Mouse (Mus musculus): ENCODE measurements around the gene Rorb.

Rorb gene

DNA sequence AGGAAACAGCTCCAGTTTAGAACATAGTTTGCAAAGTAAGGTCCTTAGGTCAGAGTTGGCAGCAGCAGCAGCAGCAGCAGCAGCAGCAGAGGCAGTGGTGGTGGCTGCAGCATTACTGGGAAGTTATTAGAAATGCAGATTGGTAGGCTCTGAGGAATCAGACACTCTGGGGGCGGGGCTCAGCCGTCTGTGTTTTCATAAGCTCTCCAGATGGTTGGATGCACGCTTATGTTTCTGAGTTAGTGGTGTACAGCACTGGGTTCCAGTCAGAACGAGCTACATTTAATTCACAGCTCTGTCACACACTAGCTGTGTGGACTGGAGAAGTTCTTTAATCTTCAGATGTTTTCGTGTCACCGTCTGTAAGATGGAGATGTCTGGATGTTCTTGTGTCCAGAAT lies 105.9 kb downstream of the Rorb start:
- peak; percentile 16 to 25 for DNase-seq (ENCODE audit: low spot score in 2 of 2)

DNA sequence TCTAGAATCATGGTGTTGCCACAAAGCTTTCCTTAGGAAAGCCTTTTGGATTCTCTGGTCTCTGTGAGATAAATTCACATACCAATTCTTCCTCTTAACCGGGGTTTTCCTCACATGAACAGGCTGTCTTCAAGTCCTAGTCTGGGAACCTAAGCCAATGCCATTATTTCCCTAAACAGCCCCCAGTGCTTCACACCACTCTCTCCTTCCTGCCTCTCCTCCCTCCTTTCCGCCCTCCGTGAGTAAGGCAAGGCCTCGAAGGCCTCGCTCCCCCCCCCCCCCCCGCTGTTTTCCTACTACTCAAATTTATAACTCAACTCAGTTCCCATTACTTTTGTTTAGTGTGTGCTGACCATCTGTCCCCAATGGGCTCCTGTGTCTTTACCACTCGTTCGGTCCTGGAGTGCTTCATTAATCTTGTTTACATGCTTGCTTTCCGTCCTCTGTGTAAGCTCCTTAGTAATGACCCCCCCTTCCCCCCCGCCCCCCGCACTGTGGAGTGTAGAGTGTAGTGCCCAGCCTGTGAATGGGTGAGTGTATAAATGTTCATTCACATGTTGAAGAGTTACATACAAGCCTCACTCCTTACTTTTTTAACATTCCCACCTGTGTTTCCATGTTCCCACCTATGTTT lies 106.9 kb downstream of the Rorb start:
- DNase-seq (ENCODE audit: low spot score in 2 of 2), result no peak

DNA sequence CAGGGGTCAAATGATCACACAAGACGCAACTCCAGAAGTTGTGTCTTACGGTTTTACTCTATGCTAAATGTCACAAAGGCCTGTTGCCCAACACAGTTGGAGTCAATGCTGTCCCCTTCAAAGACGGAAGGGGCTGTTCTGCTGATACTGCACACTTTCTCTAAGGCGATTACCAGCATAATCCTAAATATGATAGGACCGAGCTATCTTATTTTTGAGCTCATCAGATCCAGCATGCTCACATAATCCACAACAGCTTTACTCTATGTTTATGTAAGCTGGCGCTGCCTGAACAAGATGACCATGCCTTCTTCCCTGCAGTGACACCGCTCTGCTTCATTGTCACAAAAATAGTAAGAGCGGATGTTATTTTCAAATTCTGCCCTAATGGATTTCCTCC lies 112.0 kb downstream of the Rorb start:
- DNase-seq (ENCODE audit: low spot score in 2 of 2), result no peak

DNA sequence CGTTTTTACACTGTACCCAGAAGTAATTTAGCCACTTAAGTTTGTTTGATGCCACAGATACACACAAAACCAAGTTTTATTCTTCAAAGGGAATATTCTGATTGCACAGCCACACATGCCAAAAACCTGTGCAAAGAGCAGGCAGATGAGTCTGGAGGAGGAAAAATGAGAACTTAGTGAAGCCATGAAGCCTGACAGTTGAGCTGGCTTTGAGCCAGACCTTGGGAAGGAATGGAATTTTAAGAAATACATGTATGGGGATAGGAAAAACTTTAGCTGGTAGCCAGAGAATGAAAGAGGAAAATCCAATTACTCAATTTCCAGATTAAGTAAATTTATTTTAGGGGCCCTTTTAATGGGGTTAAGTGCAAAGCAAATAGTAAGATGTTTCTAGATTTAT lies 113.3 kb downstream of the Rorb start:
- DNase-seq (ENCODE audit: low spot score in 2 of 2), result no peak

DNA sequence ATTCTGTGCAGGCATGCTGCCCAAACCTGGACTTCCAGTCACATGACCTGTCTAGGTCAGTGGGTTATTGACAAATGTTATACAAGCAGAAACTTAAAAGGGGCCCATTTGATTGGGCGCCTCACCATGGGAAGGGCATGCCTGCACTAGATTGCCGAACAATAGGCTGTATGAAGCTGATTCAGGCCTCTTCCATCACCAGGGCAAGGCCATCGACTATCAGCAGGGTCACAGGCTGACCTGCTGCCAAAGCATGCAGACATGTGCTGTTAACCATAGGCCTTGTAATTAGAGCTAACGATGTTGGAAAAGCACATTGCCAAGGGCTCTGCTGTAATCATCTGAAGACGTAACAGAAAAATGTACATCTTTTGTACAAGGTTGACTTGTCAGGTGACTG lies 131.0 kb downstream of the Rorb start:
- DNase-seq (ENCODE audit: low spot score in 2 of 2), result no peak

DNA sequence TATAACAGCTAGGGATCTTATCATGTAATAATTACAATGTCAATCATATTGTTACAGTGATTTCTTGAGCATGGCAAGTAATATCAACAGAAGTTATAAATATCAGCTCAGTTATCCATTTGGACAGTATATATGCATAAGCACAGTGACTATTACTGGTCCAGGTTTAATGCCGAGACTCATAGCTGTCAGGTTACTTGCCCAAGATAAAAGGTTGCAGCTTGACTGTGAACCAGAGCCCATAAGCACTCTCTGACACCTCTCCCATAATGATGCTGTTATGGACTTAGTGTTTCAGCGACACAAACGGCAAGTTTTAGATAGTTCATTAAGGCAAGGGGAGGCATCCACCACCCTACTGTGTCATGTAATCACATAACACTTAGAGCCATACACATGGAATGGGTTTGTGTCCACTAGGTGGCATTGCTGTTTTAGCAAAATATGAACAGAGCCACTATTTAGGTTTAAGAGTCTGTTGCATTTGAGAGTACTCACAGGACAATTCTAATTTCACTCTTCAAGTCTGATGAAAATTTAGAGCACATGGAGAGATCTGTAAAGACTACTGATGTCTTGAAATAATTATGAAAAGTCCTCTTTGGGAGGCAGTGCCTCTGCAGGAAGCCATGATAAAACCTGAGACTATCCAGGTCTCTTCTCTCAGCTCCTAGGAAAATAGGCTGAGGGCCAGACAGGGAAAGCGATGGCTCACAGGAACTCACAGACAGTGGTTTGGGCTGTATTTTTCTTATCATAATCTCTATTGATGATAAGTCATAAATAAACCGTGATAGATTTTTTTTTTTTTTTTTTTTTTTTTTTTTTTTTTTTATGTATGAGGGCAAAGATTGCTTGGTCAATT lies 136.0 kb downstream of the Rorb start:
- DNase-seq (ENCODE audit: low spot score in 2 of 2), result peak in 1 of 2 experiments; percentile 18

DNA sequence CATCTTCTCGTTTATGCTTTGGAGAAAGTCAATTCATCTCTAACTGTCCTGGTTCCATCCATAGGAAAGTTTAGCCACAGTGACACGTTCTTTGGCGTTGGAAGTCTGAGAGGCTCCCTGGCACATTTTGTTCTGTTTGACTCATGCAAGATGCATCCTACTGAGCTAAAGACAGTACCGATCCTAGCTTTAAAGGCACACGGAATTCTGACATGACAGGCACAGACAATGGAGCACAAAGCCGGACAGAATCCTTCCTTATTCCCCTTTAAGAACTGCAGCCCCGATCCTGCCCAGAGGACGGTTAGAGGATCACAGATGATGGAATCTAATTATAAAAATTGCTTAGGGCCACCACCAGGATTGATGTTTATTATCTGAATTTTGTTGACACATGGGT lies 141.6 kb downstream of the Rorb start:
- DNase-seq (ENCODE audit: low spot score in 2 of 2), result no peak

DNA sequence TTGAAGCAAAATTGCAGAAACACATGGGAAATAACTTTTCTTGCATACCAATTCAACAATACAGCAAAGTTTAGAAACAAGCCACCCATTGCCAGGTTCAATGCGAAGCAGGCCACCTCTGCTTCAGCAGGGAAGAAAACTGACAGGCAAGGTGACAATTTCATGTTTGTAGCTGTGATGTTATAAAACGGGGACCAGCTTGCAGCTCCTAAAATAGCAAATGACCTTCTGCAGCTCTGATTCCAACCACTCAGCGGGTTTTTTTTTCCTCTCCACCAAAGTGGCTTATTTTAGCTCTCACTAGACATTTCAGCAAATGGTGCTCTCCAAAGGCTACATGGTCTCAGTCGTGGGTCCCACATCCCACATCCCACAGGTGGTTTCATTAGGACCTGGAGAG lies 143.7 kb downstream of the Rorb start:
- no peak for DNase-seq (ENCODE audit: low spot score in 2 of 2)

DNA sequence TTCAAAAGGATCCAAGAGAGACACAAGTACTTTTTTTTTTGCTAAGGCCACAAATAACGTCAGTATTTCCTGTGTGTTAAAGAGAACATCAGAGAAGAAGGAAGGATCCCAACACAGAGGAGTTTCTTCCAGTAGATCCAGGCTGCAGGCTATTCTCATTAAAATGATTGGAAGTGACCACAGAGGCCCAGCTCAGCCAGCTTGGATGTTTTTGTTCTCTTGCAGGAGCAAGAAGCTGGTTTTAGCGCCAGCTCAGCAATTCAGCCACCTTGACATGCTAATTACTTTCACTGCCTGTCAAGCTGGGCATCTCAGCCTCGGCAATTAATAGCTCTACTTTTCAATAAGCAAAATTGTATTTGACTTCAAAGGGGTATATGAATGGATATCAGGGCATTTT lies 151.1 kb downstream of the Rorb start:
- no peak for DNase-seq (ENCODE audit: low spot score in 2 of 2)

DNA sequence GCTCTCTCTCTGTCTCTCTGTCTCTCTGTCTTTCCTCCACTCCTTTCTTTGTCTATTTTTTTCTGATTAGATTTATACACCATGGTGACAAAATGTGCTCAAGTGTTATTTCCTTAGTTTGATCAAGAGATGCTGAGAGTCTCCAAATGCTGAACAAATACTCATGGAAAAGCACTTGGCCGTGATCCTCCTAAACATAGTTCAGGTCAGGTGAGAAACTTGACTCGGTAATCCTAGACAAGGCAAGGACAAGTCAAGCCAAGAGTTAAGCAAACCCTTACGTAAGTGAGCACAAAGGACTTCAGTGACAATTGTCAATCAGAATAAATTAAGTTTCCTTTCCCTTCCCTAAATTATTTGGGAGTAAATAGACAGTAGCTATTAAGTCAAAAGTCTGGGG lies 158.2 kb downstream of the Rorb start:
- no peak for DNase-seq (ENCODE audit: low spot score in 2 of 2)

DNA sequence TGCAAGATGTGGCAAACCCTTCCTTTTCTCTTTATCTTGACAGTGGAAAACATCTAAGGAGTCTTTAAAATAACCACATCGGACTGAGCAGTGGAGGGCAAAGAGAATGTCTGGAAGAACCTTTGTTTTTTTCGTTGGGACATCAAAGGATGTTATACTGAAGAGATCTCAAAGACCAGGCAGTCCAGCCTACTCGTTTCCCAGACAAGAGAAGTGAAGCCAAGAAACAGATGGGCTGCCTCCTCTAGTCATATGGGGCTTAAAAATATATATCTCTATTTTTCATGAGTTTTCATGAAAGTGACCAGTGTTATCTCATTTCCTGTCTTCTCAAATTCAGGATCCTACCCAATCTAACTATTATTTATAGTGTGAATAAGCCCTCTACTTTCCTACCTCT lies 163.8 kb downstream of the Rorb start:
- DNase-seq (ENCODE audit: low spot score in 2 of 2), result no peak

DNA sequence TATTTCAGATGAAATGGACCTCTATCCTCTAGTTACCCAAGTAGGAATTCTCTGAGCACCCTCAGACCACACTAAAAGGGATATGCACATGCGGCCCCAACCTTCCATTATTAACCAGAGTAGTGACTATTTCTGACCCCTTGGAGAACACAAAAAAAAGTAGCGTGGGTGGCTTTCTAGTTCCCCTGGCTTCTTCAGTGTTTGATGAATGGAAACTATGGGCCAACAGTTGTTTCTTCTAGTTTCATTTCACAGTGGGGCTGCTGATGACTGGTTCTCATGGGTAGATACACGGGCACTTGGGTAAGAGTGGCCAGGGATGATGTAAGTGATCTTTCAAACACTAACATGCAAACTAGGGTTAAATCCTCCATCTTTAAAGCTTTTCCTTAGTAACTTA lies 165.7 kb downstream of the Rorb start:
- no peak for DNase-seq (ENCODE audit: low spot score in 2 of 2)

DNA sequence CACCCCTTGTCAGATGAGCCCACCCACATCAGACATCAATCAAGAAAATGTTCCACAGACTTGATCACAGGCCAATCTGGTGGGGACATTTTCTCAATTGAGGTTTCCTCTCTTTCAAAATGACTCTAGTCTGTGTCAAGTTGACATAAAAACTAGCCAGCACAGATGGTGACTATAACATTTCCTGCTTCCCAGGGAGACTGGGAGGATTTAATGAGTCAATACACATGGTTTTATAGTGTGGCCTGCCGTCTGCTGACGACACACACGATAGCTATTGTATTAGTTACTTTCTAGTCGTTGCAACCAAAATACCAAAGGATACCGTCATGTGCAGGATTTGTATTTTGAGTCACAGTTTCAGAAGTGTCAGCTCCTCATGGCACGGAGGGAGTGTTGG lies 169.6 kb downstream of the Rorb start:
- no peak for DNase-seq (ENCODE audit: low spot score in 2 of 2)

DNA sequence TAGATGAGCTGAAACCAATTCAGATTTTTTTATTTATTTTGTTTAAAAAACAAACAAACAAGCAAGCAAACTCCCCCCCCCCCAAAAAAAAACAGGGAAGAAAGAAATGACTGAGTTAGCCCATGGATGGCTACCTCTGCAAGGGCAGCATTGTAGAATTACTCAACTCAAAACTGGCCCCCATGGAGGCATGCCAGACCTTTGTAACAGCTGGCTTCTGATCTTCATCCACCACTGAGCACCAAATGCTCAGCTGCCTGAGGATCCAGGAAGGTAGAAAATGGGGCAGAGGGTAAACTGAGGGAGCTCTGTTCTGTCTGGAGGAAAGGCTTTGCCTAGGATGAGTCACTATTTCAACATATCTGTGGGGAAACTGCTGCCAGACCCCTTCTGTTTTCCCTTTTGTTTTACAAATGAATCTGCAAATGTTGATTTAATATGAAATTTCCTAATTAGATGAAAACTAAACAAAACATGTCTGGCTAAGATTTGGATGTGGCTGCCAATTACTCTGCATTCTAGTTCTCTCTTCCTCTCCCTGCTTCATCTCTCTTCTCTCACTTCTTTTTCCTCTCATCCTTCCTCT lies 199.1 kb downstream of the Rorb start:
- DNase-seq (ENCODE audit: low spot score in 2 of 2), result no peak

DNA sequence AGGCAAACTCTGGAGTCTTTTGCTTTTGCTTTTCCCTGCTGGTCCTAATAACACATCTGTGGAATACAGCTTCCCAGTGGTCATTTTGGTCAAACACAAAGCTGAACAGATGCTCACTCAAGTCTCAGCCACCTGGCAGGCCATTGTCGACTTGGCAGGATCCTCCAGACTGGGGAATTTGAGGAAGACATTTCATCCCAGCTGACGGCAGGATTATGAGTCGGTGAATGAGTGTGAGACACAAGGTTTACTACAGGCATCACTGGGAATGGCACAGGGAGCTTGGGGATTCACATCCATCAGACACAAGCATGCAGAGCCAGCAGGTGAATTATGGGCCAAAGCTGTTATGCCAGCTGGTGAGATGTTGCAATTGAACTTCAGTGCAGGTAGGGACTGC lies 201.4 kb downstream of the Rorb start:
- no peak for DNase-seq (ENCODE audit: low spot score in 2 of 2)

DNA sequence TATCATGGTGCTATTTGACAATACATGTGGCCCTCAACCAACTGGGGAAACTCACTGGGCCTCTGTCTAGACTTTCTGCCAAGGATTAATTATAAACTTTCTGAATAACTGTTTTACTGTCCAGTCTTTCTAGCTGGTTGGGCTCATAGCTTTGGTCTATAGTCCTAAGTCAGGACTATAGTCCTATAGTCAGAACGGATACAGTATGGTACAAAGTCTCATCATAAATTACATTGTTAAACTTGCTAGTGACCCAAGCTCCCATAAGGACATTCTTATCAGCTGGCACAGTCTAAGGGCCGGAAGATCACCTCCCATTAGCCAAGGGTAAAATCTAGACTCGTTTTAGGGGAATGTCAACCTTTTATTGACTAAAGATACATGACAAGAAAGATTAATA lies 205.5 kb downstream of the Rorb start:
- no peak for DNase-seq (ENCODE audit: low spot score in 2 of 2)

DNA sequence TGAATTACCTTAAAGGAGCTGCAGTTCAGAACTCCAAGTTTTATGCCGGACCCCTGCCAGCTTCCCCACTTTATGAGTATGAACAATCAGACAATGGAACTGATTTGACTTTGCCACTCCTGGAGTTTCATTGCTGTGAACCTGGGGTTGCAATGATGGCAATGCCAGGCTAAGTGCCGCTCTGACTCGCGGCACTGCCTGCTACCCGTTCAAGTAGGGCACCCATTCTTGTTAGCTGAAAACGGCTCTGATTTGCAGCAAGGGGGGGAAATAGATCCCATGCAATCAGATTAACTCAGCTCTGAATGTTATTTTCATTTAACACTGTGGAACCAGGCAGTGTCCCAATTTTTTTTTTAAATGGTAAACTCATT lies 208.3 kb downstream of the Rorb start:
- no peak for DNase-seq (ENCODE audit: low spot score in 2 of 2)

DNA sequence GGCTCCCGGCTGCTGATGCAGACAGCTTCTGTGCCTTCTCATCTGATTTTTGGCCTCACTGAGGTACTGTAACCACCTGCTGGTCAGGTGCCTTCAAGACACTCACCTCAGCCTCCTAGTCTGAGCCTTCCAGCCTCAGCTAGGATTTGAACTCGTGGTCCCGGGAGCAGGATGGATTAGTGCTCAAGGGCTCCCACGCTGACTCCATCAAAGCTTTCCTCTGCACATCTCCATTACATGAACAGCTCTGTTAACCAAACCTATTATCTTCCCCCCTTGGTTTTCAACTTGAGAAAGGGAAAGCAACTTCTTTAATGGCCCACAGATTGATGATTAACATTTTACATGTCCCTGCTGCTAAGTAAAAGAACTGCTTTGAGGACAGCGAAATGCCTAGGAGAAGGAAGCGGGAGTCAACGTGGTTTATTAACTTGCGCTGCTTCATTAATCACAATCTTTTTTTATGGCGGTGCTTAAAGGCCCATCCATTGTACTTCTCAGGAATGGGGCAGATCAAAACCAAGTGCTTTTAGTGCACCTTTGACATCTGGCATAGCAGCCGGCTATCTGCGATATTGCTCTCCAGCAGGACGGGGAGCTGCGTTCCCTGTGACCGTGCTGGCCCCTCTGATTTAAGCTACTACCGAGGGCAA lies 208.8 kb downstream of the Rorb start:
- DNase-seq (ENCODE audit: low spot score in 2 of 2), result no peak

DNA sequence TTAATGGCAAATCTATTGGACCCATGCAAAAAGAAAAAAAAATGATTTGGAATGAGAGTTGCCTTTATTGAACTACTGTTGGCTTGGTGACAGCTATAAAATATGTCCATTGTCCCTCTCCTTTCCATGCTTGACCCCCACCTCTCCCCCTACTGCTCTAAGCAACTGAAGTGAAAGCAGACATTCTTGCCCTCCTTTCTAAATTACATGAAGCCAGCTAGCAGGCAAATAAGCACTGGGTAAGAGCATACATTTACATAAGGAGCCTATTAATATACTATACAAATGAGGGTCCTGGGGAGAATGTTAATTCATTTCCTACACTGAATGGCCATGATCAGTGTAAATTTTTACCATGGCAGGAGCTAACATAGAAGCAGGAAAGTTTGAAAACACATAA lies 212.8 kb downstream of the Rorb start:
- no peak for DNase-seq (ENCODE audit: low spot score in 2 of 2)

DNA sequence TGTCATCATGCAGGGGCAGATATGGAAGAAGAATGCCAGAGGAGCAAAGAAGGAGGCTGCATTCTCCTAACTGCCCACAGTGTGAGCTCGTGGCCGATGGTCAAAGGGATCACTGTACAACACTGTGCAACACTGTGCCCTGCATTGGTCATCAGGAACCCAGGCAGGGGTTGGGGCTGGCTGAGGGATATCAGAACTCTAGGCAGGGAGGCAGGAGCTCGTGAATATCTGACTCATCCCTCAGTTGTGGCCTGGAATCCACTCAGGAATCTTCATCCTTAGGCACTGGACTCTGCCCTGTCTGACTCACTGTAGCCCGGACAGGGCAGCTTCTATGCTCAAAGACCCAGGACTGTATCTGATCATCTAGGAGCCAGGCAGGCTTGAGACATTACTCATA lies 220.8 kb downstream of the Rorb start:
- DNase-seq (ENCODE audit: low spot score in 2 of 2), result no peak

DNA sequence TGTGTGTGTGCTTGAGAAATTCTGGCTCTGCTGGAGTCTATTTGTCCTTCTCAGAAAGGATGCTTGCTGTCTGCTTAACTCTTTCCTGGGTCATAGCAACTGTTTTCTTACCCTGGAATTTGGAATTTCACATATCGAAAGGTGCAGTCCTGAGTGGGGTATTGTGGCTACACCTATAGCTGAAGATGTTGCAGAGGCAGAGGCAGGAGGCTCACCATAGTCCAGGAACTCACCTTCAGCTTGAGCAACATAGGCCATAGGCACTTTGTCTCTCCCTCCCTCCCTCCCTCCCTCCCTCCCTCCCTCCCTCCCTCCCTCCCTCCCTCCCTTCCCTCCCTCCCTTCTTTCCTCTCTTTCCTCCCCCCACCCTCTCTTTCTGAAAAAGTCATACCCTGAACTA lies 221.4 kb downstream of the Rorb start:
- DNase-seq (ENCODE audit: low spot score in 2 of 2), result no peak

DNA sequence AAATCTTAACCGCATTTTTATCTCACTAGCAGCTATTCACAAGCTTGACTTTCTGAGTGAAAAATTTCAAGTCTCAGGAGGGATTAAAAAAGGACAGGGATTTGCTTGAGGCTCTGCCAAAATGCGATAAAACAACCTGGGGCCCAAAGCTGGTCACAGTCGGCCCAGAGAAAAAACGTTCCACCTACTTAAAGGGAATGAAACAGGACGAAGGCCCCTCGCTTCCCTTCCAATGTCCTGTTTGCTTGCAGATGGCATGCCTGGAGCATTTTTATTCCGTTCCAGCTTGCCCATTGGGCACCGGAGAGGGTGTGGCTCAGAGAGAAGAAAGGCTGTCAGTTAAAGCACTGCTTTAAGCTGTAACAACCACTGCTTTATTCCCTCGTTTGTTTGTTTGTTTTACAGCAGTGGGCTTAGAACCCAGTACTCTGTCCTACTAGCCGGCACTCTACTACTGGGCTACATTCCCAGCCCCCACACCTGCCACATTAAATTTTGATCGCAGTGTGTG lies 221.8 kb downstream of the Rorb start:
- DNase-seq (ENCODE audit: low spot score in 2 of 2), result peak; percentile 29 to 40

All from frontal cortex, postnatal 25 days (tissue).